In the genomic region with DNA sequence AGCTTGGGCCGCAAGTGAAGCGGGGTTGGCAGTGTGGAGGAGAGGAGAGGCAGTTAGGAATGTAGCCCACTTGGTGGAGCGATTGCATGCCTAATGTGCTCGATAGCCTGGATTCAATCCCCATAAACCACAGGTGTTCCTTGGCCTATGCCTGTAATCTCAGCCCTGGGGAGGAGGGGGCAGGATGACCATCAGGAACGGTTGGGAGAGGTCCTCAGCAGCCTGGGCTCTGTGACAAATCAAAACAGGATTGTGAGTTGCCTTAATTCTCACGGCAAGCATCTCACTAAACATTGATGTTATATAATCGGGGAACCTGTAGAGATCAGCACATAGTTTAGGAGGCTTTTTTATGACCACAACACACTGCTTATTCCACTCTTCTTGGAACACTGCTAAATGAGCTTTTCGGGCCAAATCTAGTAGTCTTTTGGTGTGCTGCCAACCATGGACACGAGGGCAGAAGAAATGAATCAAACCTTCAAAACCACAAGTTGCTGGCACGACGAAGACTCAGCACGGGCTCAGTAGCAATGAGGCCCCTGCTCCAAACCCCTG, we compare ENCODE assay signal across 10 mouse cellular contexts. TPM values are rescaled to one million over a fixed set of nuclear protein-coding genes. Genes with fewer than 3 reads are reported as not detected.
A peak's percentile ranks its signal among the peaks of the same experiment; 100 is the strongest.
DNase-seq lines count a peak whose midpoint lies in the region; ATAC-seq and TF ChIP-seq lines count a peak whose summit lies in the region.
"Had no signal": no experiment of that assay in that cellular context is flagged by ENCODE, and none has a peak within 500 bp of the region (broad histone marks: within the 10 kb centered on the region; RNA-seq: fewer than 3 reads in every experiment).

No protein-coding gene starts in this region.

- ATAC-seq in kidney, postnatal 0 days (replicated peaks; ENCODE audit: low FRiP score, low read depth) = no peak

- H3K27ac ChIP-seq in kidney, postnatal 0 days = no peak overlapping the region
- H3K27ac ChIP-seq: midbrain, embryonic 12.5 days had no signal

- H3K4me1 ChIP-seq in kidney, postnatal 0 days (replicated peaks; ENCODE audit: insufficient read depth, low read length) = peaks cover 11% of the 10 kb centered on the region; the same call in 1 of the 2 replicates

- no peaks in the 10 kb centered on the region for H3K27me3 ChIP-seq in kidney, postnatal 0 days (ENCODE audit: insufficient read depth, low read length)
- H3K27me3 ChIP-seq: midbrain, embryonic 12.5 days had no signal

- TF ChIP-seq CTCF in kidney, postnatal 0 days (IDR thresholded peaks at IDR 0.05; ENCODE audit: low read depth) = peak; percentile 52

- H3K9ac ChIP-seq in kidney, postnatal 0 days (ENCODE audit: low read depth, low read length) = no peak overlapping the region
- H3K9ac ChIP-seq: midbrain, embryonic 12.5 days had no signal

- H3K4me3 ChIP-seq in kidney, postnatal 0 days (replicated peaks; ENCODE audit: low read depth, low read length) = no peak overlapping the region
- H3K4me3 ChIP-seq: midbrain, embryonic 12.5 days had no signal

- H3K9me3 ChIP-seq in kidney, postnatal 0 days (replicated peaks; ENCODE audit: low read length) = no peaks in the 10 kb centered on the region
- H3K9me3 ChIP-seq: G1E; midbrain, embryonic 12.5 days had no signal

- DNase-seq in gastrocnemius, postnatal 14 days = peak; percentile 15
- DNase-seq in gastrocnemius, postnatal 4 days (ENCODE audit: low spot score in 2 of 2) = no peak
- peak; percentile 15 for DNase-seq in 3134 (ENCODE audit: extremely low read depth, insufficient read length, low spot score)
- DNase-seq in brain, adult 2 months (ENCODE audit: low read depth, low spot score) = peak; percentile 93
- peak; percentile 65 for DNase-seq in kidney, postnatal 0 days (ENCODE audit: low spot score)
- peak; percentile 28 for DNase-seq in lung, postnatal 14 days
- no peak for DNase-seq in embryo, embryonic 9.5 days (ENCODE audit: extremely low spot score)
- DNase-seq in embryo, embryonic 11 days = no peak

- H3K4me2 ChIP-seq in kidney, postnatal 0 days (ENCODE audit: low read length) = no peak overlapping the region
- H3K4me2 ChIP-seq: midbrain, embryonic 12.5 days had no signal

- 39% methylated on average over 12 of the region's 12 CpGs for WGBS in kidney, postnatal 0 days

- intact Hi-C loops in gastrocnemius, postnatal 14 days (cut with DNase I; ENCODE audit: low total_unique reads) = no loop called here

- H3K36me3 ChIP-seq in kidney, postnatal 0 days (ENCODE audit: insufficient read depth, low read length) = no peaks in the 10 kb centered on the region
- H3K36me3 ChIP-seq: G1E; midbrain, embryonic 12.5 days had no signal

RNA-seq across cellular contexts. Expression of a gene that starts 55.1 kb away (rescaled TPM):
- 10 to 100 TPM; 27.3 to 31.0 TPM for total RNA-seq in gastrocnemius, postnatal 14 days (2021)
- total RNA-seq in gastrocnemius, postnatal 4 days (2021) = 10 to 100 TPM; 58.7 to 78.4 TPM
- 84.2 and 91.3 TPM in 2 replicates for polyA plus RNA-seq in kidney, postnatal 0 days (2015; fragmentation: Nextera tagmentation; extraction: Ambion mirVana)

Comparison
In these comparisons a context has a peak if more than half of its experiments do, and no peak if none do; other contexts are left out.
1. DNase-seq: peak in gastrocnemius, postnatal 14 days (single experiment), 3134 (single experiment), brain, adult 2 months (single experiment), kidney, postnatal 0 days (single experiment) and lung, postnatal 14 days (single experiment); none in gastrocnemius, postnatal 4 days (0 of 2), embryo, embryonic 9.5 days (single experiment) and embryo, embryonic 11 days (single experiment).